Mouse (Mus musculus) limb, embryonic 14.5 days (tissue): Measurements from ENCODE around the gene Tmem129. TPM values are rescaled to one million over a fixed set of nuclear protein-coding genes. Genes with fewer than 3 reads are reported as not detected.
A peak's percentile ranks its signal among the peaks of the same experiment; 100 is the strongest.

Source experiments
- ATAC-seq: fragments of 200-750 bp; cut with Nextera tagmentation; 2 replicates; pipeline ENCODE4 v1.8.0; 2017; ENCODE audit warnings: low read depth, moderate number of reproducible peaks, moderate TSS enrichment; ENCODE audit not compliant: low FRiP score
- DNase-seq: peaks from one replicate; pipeline ENCODE4 v3.0.0-alpha.2; 2015; ENCODE audit warnings: low spot score
- H3K27ac ChIP-seq: fragments of 300-500 bp; sonication (generic); replicated peaks from 2 replicates; pipeline ENCODE4 v1.5.1; 2014; ENCODE audit warnings: low read depth, mild to moderate bottlenecking, low read length, moderate library complexity, mixed read lengths
- H3K27me3 ChIP-seq: fragments of 300-500 bp; sonication (generic); 2 replicates; pipeline ENCODE4 v1.6.1; 2014; ENCODE audit warnings: low read length, mixed read lengths; ENCODE audit not compliant: control insufficient read depth, insufficient read depth
- H3K36me3 ChIP-seq: fragments of 300-500 bp; sonication (generic); 2 replicates; pipeline ENCODE4 v1.6.1; 2014; ENCODE audit warnings: mild to moderate bottlenecking, low read length, moderate library complexity, mixed read lengths; ENCODE audit not compliant: control insufficient read depth, insufficient read depth
- H3K4me1 ChIP-seq: fragments of 300-500 bp; sonication (generic); 2 replicates; pipeline ENCODE4 v1.6.1; 2014; ENCODE audit warnings: antibody characterized with exemption, low read length, mixed read lengths; ENCODE audit not compliant: control insufficient read depth, insufficient read depth
- H3K4me2 ChIP-seq: fragments of 300-500 bp; sonication (generic); replicated peaks from 2 replicates; pipeline ENCODE4 v1.6.1; 2014; ENCODE audit warnings: low read depth, mild to moderate bottlenecking, low read length, moderate library complexity; ENCODE audit not compliant: severe bottlenecking
- H3K4me3 ChIP-seq: fragments of 300-500 bp; sonication (generic); replicated peaks from 2 replicates; pipeline ENCODE4 v1.5.1; 2014; ENCODE audit warnings: low read length
- H3K9ac ChIP-seq: fragments of 300-500 bp; sonication (generic); 2 replicates; pipeline ENCODE4 v1.6.1; 2014; ENCODE audit warnings: mild to moderate bottlenecking, low read depth, low read length, moderate library complexity; ENCODE audit not compliant: severe bottlenecking
- H3K9me3 ChIP-seq: fragments of 300-500 bp; sonication (generic); 2 replicates; pipeline ENCODE4 v1.6.1; 2016; ENCODE audit warnings: low read length; ENCODE audit not compliant: control insufficient read depth
- POLR2A ChIP-seq: fragments of 200-500 bp; IDR thresholded peaks from 2 replicates; pipeline ENCODE4 v1.8.0; 2012; ENCODE audit warnings: inconsistent platforms, mild to moderate bottlenecking, moderate library complexity, borderline replicate concordance; ENCODE audit not compliant: insufficient read depth, insufficient read length; ENCODE audit errors: extremely low read depth
- WGBS: fragments of 180-500 bp; shearing (Covaris S2); extraction: QIAGEN DNeasy Blood & Tissue Kit; methylation state at CpG from one replicate; pipeline ENCODE4 v1.1.7; 2014; 5-methylcytosine and 5-hydroxymethylcytosine counted together
- polyA plus RNA-seq, 2 experiments: library from polyadenylated mRNA; depleted of rRNA in 1 of 2; stranded (reverse) in 1 of 2; unstranded in 1 of 2; fragments of >200 nt; fragmentation: Nextera tagmentation in 1 of 2; extraction: Ambion mirVana in 1 of 2; gene quantifications; 2 replicates each; pipeline versions ENCODE4 v1.2.1 to v1.2.3; 2012 to 2014

The Tmem129 gene
- polyA plus RNA-seq, 2 experiments = 44.9 to 49.9 TPM

GRCm38 (mm10) chr5:33692393-33692792, 34.2 kb upstream of the Tmem129 start:
- no peaks in the 10 kb centered on the region; the same call in 1 of the 2 replicates for H3K27me3 ChIP-seq
- WGBS = 1% methylated on average over 24 of the region's 24 CpGs
- ATAC-seq = peak; percentile 81
- no peaks in the 10 kb centered on the region for H3K9me3 ChIP-seq
- no peaks in the 10 kb centered on the region for H3K36me3 ChIP-seq
- peak; percentile 77 for DNase-seq
- peak overlapping the region; percentile 88 for H3K27ac ChIP-seq
- H3K4me1 ChIP-seq = peaks cover 76% of the 10 kb centered on the region
- peak overlapping the region; percentile 13 for H3K9ac ChIP-seq
- H3K4me2 ChIP-seq = peak overlapping the region; percentile 37
- H3K4me3 ChIP-seq = no peak overlapping the region
- no peak for TF ChIP-seq POLR2A

- H3K27ac ChIP-seq = no peak overlapping the region
- H3K9me3 ChIP-seq = no peaks in the 10 kb centered on the region
- H3K4me1 ChIP-seq = peaks cover 52% of the 10 kb centered on the region
- H3K4me2 ChIP-seq = 0 out of 2 replicates have a peak overlapping the region, but pooled peaks have one; percentile 10
- TF ChIP-seq POLR2A = no peak
- H3K27me3 ChIP-seq = no peaks in the 10 kb centered on the region
- H3K4me3 ChIP-seq = no peak overlapping the region
- 81% methylated on average over 11 of the region's 11 CpGs for WGBS
- ATAC-seq (no peak), DNase-seq (no peak)
- H3K9ac ChIP-seq = 0 out of 2 replicates have a peak overlapping the region, but pooled peaks have one; percentile 34
- H3K36me3 ChIP-seq = no peaks in the 10 kb centered on the region
These were observed 31.8 kb upstream of the Tmem129 start for GRCm38 (mm10) chr5:33689852-33690645.

- no peaks in the 10 kb centered on the region for H3K36me3 ChIP-seq
- H3K4me2 ChIP-seq = peak overlapping the region; percentile 10; the same call in 1 of the 2 replicates
- no peaks in the 10 kb centered on the region for H3K9me3 ChIP-seq
- 38% methylated on average over 16 of the region's 20 CpGs for WGBS
- H3K4me3 ChIP-seq = no peak overlapping the region
- no peaks in the 10 kb centered on the region for H3K27me3 ChIP-seq
- DNase-seq (no peak), ATAC-seq (no peak)
- peak overlapping the region; percentile 34; the same call in 1 of the 2 replicates for H3K9ac ChIP-seq
- no peak for TF ChIP-seq POLR2A
- no peak overlapping the region for H3K27ac ChIP-seq
- H3K4me1 ChIP-seq = peaks cover 48% of the 10 kb centered on the region
These were observed 31.1 kb upstream of the Tmem129 start for GRCm38 (mm10) chr5:33689221-33689844.

GRCm38 (mm10) chr5:33688278-33689220, 30.3 kb upstream of the Tmem129 start:
- Histone ChIP-seq H3K27me3 (no peaks in the 10 kb centered on the region), H3K9me3 (no peaks in the 10 kb centered on the region), H3K27ac (no peak overlapping the region), H3K9ac (peak overlapping the region; percentile 34; the same call in 1 of the 2 replicates), H3K4me1 (peaks cover 44% of the 10 kb centered on the region), H3K36me3 (no peaks in the 10 kb centered on the region), H3K4me2 (no peak overlapping the region), H3K4me3 (no peak overlapping the region)
- WGBS = 68% methylated on average over 14 of the region's 14 CpGs
- DNase-seq (no peak), ATAC-seq (no peak)
- no peak for TF ChIP-seq POLR2A

GRCm38 (mm10) chr5:33687142-33687541, 28.9 kb upstream of the Tmem129 start:
- no peaks in the 10 kb centered on the region for H3K9me3 ChIP-seq
- H3K9ac ChIP-seq = no peak overlapping the region
- ATAC-seq = no peak
- H3K4me2 ChIP-seq = no peak overlapping the region
- H3K36me3 ChIP-seq = no peaks in the 10 kb centered on the region
- H3K4me1 ChIP-seq = peaks cover 30% of the 10 kb centered on the region
- DNase-seq = no peak
- TF ChIP-seq POLR2A = no peak
- no peaks in the 10 kb centered on the region for H3K27me3 ChIP-seq
- H3K4me3 ChIP-seq = no peak overlapping the region
- H3K27ac ChIP-seq = no peak overlapping the region
- 81% methylated on average over 4 of the region's 4 CpGs for WGBS
